Mouse (Mus musculus) forebrain, embryonic 12.5 days (tissue): ENCODE results near the gene Kcnj4. TPM values are rescaled to one million over a fixed set of nuclear protein-coding genes. Genes with fewer than 3 reads are reported as not detected.
A peak's percentile ranks its signal among the peaks of the same experiment; 100 is the strongest.

Experiments used
- ATAC-seq: fragments of 200-750 bp; cut with Nextera tagmentation; 2 replicates; pipeline ENCODE4 v1.8.0; 2017; ENCODE audit warnings: moderate TSS enrichment; ENCODE audit not compliant: low FRiP score
- H3K27ac ChIP-seq: fragments of 300-500 bp; sonication (generic); 2 replicates; pipeline ENCODE4 v1.5.1; 2016; ENCODE audit warnings: mild to moderate bottlenecking
- H3K27me3 ChIP-seq: fragments of 300-500 bp; sonication (generic); 2 replicates; pipeline ENCODE4 v1.6.1; 2016; ENCODE audit warnings: mild to moderate bottlenecking
- H3K36me3 ChIP-seq: fragments of 300-500 bp; sonication (generic); replicated peaks from 2 replicates; pipeline ENCODE4 v1.6.1; 2016; ENCODE audit warnings: mild to moderate bottlenecking
- H3K4me1 ChIP-seq: fragments of 300-500 bp; sonication (generic); 2 replicates; pipeline ENCODE4 v1.6.1; 2016
- H3K4me2 ChIP-seq: fragments of 300-500 bp; sonication (generic); 2 replicates; pipeline ENCODE4 v1.6.1; 2016; ENCODE audit warnings: mild to moderate bottlenecking, moderate library complexity
- H3K4me3 ChIP-seq: fragments of 300-500 bp; sonication (generic); replicated peaks from 2 replicates; pipeline ENCODE4 v1.5.1; 2016; ENCODE audit warnings: mild to moderate bottlenecking
- H3K9ac ChIP-seq: fragments of 300-500 bp; sonication (generic); 2 replicates; pipeline ENCODE4 v1.6.1; 2016; ENCODE audit warnings: mild to moderate bottlenecking
- H3K9me3 ChIP-seq: fragments of 300-500 bp; sonication (generic); 2 replicates; pipeline ENCODE4 v1.6.1; 2016
- WGBS: fragments of 180-500 bp; shearing (Covaris S2); methylation state at CpG from one replicate; pipeline ENCODE4 v1.1.7; 2016; 5-methylcytosine and 5-hydroxymethylcytosine counted together
- polyA plus RNA-seq: library from polyadenylated mRNA; unstranded; fragments of >200 nt; fragmentation: Nextera tagmentation; extraction: Ambion mirVana; gene quantifications from 2 replicates; pipeline ENCODE4 v1.2.1, GENCODE M21; 2016

The Kcnj4 gene
- polyA plus RNA-seq, result not detected in 2 replicates

DNA sequence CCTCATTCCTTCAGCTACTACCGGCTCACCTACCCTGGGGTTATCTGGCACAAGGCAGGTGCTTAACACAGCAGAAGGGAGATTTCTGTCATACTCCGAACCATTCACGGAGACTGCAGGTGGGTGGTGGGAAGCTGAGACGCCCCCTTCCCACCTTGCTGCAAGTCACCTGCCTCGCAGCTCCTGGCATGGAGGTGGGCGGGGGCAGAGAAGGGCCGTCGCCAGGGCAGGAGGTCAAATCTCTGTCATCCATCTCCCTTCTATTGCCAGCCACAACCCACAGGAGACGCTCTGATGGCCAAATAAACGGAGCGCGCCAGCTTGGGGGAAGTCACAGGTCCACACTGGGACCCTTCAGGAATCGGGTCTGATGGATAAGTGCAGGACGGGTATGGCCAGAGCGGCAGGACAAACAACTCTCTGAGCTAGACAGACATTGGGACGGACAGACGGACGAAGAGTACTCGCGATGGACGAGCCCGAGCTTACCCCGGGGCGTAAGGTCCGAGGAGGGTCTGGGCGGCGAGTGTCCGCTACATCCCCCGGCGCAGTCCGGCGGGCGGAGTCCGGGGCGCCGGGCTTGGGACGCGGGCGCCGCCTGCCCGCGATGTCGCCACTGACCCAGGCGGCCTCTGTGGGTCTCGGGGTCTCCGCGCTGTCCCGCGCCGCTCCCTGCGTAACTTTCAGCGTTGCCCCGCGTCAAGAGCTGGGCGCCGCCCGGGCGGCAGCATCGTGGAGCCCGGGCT is at the start of gene Kcnj4:
Kcnj4 (minus strand) TSS at position 535 of the 746 bp plus-strand sequence.
- no peaks in the 10 kb centered on the region for H3K9me3 ChIP-seq
- H3K4me1 ChIP-seq, result peaks cover 35% of the 10 kb centered on the region
- H3K4me2 ChIP-seq, result peak within 1 kb of the TSS; percentile 100
- ATAC-seq, result no peak
- H3K4me3 ChIP-seq, result peak within 1 kb of the TSS; percentile 56
- WGBS, result 1% methylated on average over 60 of the region's 60 CpGs
- H3K27ac ChIP-seq, result no peak within 1 kb of the TSS
- H3K9ac ChIP-seq, result peak within 1 kb of the TSS; percentile 57
- peaks cover 89% of the 10 kb centered on the region for H3K27me3 ChIP-seq
- H3K36me3 ChIP-seq, result no peaks in the 10 kb centered on the region

DNA sequence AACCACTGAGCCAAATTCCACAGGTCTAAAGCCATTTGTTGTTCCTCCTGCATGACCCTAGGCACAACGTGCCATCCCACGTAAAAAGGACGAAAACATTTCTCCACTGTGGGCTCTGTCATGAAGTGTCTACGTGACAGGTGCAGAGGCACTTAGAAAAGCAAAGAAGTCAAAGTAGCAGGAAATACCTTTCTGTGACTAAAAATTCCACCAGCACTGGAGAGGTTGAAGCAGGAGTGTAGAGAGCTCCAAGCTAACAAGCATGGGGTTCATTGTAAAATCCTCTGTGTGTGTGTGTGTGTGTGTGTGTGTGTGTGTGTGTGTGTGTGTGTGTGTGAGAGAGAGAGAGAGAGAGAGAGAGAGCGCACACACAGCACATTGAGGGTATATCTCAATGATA is 47.5 kb upstream of the Kcnj4 start:
- WGBS, result 78% methylated on average over 5 of the region's 5 CpGs
- no peak overlapping the region for H3K27ac ChIP-seq
- no peak for ATAC-seq
- H3K4me1 ChIP-seq, result no peaks in the 10 kb centered on the region
- no peak overlapping the region for H3K9ac ChIP-seq
- H3K9me3 ChIP-seq, result no peaks in the 10 kb centered on the region
- no peaks in the 10 kb centered on the region for H3K36me3 ChIP-seq
- H3K4me3 ChIP-seq, result no peak overlapping the region
- no peak overlapping the region for H3K4me2 ChIP-seq
- H3K27me3 ChIP-seq, result no peaks in the 10 kb centered on the region; the same call in 1 of the 2 replicates

DNA sequence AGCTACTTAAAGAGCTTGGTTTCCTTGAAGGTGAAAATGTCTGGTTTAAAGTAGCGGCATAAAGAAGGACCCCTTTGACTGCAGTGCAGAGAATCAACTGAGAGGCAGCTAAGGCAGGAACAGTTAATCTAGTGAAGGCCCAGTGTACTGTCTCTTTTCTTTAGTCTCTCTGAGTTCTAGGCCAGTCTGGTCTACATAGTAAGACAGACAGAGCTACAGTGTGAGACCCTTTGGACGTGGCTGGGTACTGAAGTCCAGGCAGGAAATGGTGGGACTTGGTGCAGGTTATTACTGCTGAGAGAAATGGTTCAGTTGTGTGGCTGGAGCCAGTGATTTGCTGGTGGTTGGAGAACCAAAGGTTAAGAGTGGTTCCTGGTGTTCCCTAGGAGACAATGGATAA is 43.2 kb upstream of the Kcnj4 start:
- Histone ChIP-seq H3K4me2 (no peak overlapping the region), H3K9me3 (no peaks in the 10 kb centered on the region), H3K27ac (no peak overlapping the region), H3K4me1 (peaks cover 24% of the 10 kb centered on the region), H3K27me3 (no peaks in the 10 kb centered on the region; the same call in 1 of the 2 replicates), H3K9ac (no peak overlapping the region), H3K36me3 (peaks cover 12% of the 10 kb centered on the region), H3K4me3 (no peak overlapping the region)
- no peak for ATAC-seq
- WGBS, result 97% methylated on average over 2 of the region's 2 CpGs

DNA sequence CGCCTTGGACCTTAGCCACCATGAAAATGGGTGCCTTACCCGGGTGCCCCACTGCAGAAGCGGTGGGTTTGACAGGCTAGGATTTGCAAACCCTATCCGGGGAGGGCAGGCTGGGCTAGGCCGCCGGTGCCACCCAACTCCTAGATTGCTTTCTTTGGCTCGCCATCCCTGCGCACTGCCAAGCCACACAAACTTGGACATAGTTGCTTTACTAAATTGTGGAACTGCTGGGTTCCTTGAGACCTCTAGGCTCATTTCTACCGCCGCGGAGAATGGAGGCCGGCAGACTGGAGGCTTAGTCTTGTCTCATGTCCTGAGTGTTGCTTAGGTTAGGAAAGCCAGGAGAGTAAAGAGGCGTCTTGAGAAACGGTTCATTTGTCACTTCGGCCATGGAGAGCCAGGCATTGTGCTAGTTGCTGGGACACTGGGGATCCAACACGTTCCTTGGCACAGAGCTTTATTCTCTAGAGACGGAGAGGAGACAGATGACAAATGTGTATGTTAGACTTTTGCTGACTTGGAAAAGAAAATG is 42.3 kb upstream of the Kcnj4 start:
- 79% methylated on average over 17 of the region's 17 CpGs for WGBS
- no peak overlapping the region for H3K9ac ChIP-seq
- H3K27ac ChIP-seq, result peak overlapping the region; percentile 97
- peaks cover 21% of the 10 kb centered on the region for H3K36me3 ChIP-seq
- no peak; the same call in 1 of the 2 replicates for ATAC-seq
- peak overlapping the region; percentile 92 for H3K4me3 ChIP-seq
- H3K27me3 ChIP-seq, result no peaks in the 10 kb centered on the region; the same call in 1 of the 2 replicates
- H3K9me3 ChIP-seq, result no peaks in the 10 kb centered on the region
- H3K4me2 ChIP-seq, result peak overlapping the region; percentile 59
- peaks cover 27% of the 10 kb centered on the region for H3K4me1 ChIP-seq

DNA sequence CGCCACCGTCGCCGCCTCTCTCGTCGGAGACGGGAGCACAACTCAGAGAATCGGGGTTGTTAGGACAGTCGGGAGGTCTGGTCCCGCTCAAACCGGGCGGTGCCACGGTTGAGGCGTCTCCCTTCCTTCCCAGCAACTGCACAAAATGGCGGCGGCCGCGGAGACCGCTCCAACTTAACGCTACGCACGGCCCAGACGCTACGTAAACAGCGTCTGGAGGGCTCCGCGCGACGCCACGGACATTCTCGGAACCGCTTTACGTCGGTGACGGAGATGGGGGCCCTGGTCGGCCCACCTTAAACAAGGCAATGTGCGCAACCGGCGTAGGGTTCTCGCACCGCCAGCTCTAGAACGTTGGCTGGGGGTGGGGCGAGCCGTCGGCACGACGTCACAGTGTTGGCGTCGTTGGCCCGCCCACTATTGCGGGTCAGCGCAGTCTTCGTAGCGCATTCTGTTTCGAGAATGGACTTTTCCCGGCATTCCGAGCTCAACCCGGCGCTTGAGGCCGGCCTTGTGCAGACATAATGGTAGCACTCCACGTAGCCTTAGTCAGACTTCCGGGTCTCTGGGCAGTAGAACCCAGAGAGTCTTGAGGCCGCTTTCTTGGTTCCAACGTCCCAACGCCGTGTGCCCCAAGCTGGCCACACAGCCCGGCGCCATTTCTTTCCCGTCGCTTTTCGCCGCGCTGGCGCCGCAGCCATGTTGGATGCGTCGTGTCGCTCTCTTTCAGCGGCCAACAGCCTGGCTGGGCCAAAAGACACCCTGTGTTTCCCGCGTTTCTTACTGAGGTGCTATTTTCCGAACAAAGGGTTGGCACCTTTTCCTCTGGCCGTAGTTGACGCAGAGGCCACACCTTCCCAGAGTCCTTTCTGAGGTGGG is 41.6 kb upstream of the Kcnj4 start, which contains the start of gene Ddx17:
Ddx17 (minus strand) TSS at position 332 of the 879 bp plus-strand sequence.
- Histone ChIP-seq H3K9ac (peak within 1 kb of the TSS; percentile 96), H3K36me3 (peaks cover 28% of the 10 kb centered on the region), H3K27ac (peak within 1 kb of the TSS; percentile 97), H3K9me3 (no peaks in the 10 kb centered on the region), H3K27me3 (no peaks in the 10 kb centered on the region), H3K4me2 (peak within 1 kb of the TSS; percentile 85), H3K4me3 (peak within 1 kb of the TSS; percentile 92), H3K4me1 (peaks cover 27% of the 10 kb centered on the region)
- 1% methylated on average over 80 of the region's 84 CpGs for WGBS
- ATAC-seq, result peak; percentile 98

DNA sequence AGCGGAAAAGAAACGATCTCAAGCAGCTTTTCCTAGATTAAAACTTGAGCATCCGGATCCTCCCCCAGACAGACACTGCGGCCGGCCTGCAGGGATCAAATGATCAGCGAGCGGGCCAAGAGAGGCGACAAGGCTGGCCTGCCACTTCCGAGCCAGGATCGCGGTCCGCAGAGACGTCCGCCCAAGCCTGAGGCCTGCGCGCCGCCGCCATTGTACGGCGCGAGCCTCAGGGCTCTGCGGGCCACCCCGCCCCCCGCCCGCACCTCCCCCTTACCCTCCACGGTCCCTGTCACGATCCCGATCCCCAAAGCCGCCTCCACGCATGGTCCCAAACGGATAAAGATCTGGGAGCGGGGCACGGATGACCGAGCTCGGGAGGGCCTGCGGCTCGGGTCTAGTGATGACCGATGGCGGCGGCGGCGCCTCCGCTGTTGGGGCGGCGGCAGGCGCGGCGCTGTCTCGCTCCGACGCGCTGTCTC is 40.9 kb upstream of the Kcnj4 start:
- H3K4me2 ChIP-seq, result peak overlapping the region; percentile 85
- H3K27me3 ChIP-seq, result no peaks in the 10 kb centered on the region
- H3K9me3 ChIP-seq, result no peaks in the 10 kb centered on the region
- 0% methylated on average over 52 of the region's 52 CpGs for WGBS
- peak overlapping the region; percentile 97 for H3K27ac ChIP-seq
- peak; percentile 77 for ATAC-seq
- H3K9ac ChIP-seq, result peak overlapping the region; percentile 96
- peak overlapping the region; percentile 92 for H3K4me3 ChIP-seq
- H3K36me3 ChIP-seq, result peaks cover 35% of the 10 kb centered on the region
- peaks cover 27% of the 10 kb centered on the region for H3K4me1 ChIP-seq

DNA sequence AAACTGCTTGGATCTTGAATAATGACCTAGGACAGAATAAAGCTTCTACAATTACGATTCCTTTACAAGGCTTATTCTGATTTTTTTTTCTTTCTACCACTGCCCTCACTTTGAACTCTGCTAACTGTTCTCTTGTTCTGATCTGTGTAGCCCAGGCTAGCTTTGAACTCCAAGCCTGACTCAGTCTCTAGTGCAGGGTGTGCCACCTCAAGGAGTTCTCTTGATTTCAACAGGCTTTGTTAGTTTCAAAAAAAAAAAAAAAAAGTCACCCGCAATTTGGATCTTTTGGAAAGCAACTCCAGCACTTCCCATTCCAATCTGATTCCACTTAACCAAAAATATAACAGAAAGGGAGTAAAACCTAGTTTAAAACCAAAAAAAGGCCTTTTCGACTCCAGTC is 40.5 kb upstream of the Kcnj4 start:
- Histone ChIP-seq H3K4me3 (peak overlapping the region; percentile 92), H3K9ac (peak overlapping the region; percentile 96), H3K36me3 (peaks cover 39% of the 10 kb centered on the region), H3K4me1 (peaks cover 27% of the 10 kb centered on the region), H3K27ac (peak overlapping the region; percentile 97), H3K27me3 (no peaks in the 10 kb centered on the region), H3K4me2 (peak overlapping the region; percentile 85), H3K9me3 (no peaks in the 10 kb centered on the region)
- WGBS, result 8% methylated on average over 3 of the region's 3 CpGs
- no peak for ATAC-seq

DNA sequence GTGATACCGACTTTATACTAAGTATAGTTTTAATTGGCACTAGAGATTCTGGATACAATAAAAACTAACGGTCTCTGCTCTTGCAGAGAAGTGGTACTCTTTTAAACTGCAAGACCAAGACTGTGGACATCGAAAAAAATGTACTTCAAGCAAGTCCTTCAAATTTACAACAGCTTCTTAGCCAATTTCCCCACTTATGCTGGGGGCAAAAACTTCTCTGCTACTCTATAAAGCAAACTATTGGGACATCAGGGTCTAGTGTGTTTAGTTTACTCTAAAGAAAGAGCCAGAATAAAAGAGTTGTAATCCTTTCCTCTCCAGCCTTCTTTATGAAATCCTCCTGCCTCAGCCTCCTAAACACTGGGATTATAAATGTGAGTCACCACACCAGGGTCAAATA is 38.9 kb upstream of the Kcnj4 start:
- WGBS, result 91% methylated on average over 3 of the region's 3 CpGs

DNA sequence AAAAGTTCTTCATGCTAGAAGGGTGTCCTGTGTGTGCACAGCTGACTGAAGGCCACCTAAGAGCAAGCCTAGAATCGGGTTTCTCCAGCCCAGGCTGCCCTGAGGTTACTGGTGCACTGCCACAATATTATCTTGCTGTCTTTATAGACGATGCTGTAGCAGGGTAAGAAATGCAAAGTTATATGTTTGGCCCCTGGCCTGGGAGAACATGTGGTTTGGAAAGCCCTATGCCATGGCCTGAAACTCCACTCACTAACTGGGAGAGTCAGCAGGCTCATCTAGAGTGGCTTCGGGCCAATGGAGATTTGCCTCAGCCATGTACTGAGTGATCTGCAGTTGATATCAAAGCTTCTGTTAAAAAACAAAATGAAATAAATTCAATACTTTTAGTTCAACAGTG is 28.8 kb upstream of the Kcnj4 start:
- H3K4me1 ChIP-seq, result no peaks in the 10 kb centered on the region
- H3K4me2 ChIP-seq, result no peak overlapping the region
- H3K36me3 ChIP-seq, result peaks cover 100% of the 10 kb centered on the region
- H3K9ac ChIP-seq, result no peak overlapping the region
- ATAC-seq, result no peak
- H3K27me3 ChIP-seq, result no peaks in the 10 kb centered on the region
- no peak overlapping the region for H3K27ac ChIP-seq
- WGBS, result 96% methylated on average over 3 of the region's 3 CpGs
- no peak overlapping the region for H3K4me3 ChIP-seq
- H3K9me3 ChIP-seq, result no peaks in the 10 kb centered on the region

More for the DNA sequence above, 38.9 kb upstream of the Kcnj4 start:
- Histone ChIP-seq H3K9ac (no peak overlapping the region), H3K4me2 (peak overlapping the region; percentile 85), H3K9me3 (no peaks in the 10 kb centered on the region), H3K36me3 (peaks cover 55% of the 10 kb centered on the region), H3K4me1 (peaks cover 27% of the 10 kb centered on the region), H3K27me3 (no peaks in the 10 kb centered on the region), H3K4me3 (peak overlapping the region; percentile 17), H3K27ac (no peak overlapping the region)
- no peak for ATAC-seq

DNA sequence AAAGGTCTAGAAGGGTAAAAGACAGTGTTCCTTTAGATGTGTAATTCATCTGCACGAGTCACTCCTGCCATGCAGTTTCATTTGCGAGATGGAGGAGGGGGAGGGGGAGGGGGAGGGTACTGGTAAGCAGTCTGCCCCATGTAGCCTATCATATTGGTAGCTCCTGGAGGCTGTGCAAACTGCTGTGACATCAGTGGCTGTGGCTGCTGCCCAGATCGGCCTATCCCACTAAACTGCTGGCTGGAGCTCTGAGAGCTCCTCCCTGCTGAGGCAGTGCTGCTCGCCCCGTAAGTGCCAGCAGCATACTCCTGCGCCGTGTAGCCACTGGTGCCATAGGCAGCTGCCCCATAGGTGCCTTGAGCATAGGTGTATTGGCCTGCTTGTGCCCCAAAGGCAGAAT is 24.9 kb upstream of the Kcnj4 start:
- Histone ChIP-seq H3K9me3 (no peaks in the 10 kb centered on the region), H3K4me2 (no peak overlapping the region), H3K9ac (no peak overlapping the region), H3K36me3 (peaks cover 93% of the 10 kb centered on the region), H3K4me3 (no peak overlapping the region), H3K27me3 (no peaks in the 10 kb centered on the region), H3K27ac (no peak overlapping the region), H3K4me1 (no peaks in the 10 kb centered on the region)
- no peak for ATAC-seq
- 89% methylated on average over 7 of the region's 7 CpGs for WGBS

DNA sequence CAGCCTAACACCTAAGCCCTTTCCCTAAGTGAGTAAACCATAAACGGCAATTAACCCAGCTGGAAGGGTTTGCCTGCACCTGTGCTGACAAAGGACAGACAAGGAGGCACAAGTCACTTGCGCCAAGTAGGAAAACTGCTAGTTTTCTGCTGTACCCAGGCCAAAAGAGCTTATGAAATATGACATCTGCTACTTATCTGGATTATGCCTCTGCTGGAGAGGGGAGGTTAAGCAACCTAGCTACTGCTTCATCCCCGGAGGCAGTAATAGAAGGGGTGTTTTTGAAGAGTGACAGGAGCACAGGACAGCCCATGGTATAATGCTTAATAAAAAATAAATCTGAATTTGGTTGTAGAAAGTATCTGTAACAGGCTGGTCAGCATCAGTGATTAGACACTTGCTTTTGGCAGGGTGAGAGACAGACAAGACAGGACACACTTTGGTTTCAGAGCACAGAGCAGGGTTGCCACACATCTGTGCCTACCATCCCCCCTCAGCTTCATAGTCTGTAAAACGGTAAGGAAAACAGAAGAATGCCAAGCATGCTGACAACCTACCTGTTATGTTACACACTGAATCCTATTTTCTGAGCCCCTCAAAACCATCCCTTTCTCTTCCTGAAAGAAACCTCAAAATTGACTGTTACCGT is 23.1 kb upstream of the Kcnj4 start:
- H3K9ac ChIP-seq, result no peak overlapping the region
- 79% methylated on average over 5 of the region's 5 CpGs for WGBS
- peaks cover 75% of the 10 kb centered on the region for H3K36me3 ChIP-seq

More for the DNA sequence above, 23.1 kb upstream of the Kcnj4 start:
- no peak overlapping the region for H3K4me3 ChIP-seq
- H3K4me1 ChIP-seq, result no peaks in the 10 kb centered on the region
- H3K4me2 ChIP-seq, result no peak overlapping the region
- H3K27ac ChIP-seq, result no peak overlapping the region
- no peak for ATAC-seq
- H3K9me3 ChIP-seq, result no peaks in the 10 kb centered on the region
- H3K27me3 ChIP-seq, result no peaks in the 10 kb centered on the region
